Mouse (Mus musculus) embryonic facial prominence, embryonic 15.5 days (tissue): ENCODE measurements around the gene Prkar1b. TPM values are rescaled to one million over a fixed set of nuclear protein-coding genes. Genes with fewer than 3 reads are reported as not detected.
A peak's percentile ranks its signal among the peaks of the same experiment; 100 is the strongest.

ENCODE experiments used
- ATAC-seq: fragments of 200-750 bp; cut with Nextera tagmentation; 2 replicates; pipeline ENCODE4 v1.8.0; 2017; ENCODE audit warnings: low read depth, moderate TSS enrichment; ENCODE audit not compliant: insufficient number of reproducible peaks, low FRiP score, low TSS enrichment
- H3K27ac ChIP-seq: fragments of 300-500 bp; sonication (generic); replicated peaks from 2 replicates; pipeline ENCODE4 v1.5.1; 2015; ENCODE audit warnings: mild to moderate bottlenecking, inconsistent platforms
- H3K27me3 ChIP-seq: fragments of 300-500 bp; sonication (generic); 2 replicates; pipeline ENCODE4 v1.6.1; 2015; ENCODE audit warnings: inconsistent platforms
- H3K36me3 ChIP-seq: fragments of 300-500 bp; sonication (generic); 2 replicates; pipeline ENCODE4 v1.6.1; 2015; ENCODE audit warnings: mild to moderate bottlenecking, inconsistent platforms
- H3K4me1 ChIP-seq: fragments of 300-500 bp; sonication (generic); 2 replicates; pipeline ENCODE4 v1.6.1; 2015; ENCODE audit warnings: inconsistent platforms
- H3K4me2 ChIP-seq: fragments of 300-500 bp; sonication (generic); replicated peaks from 2 replicates; pipeline ENCODE4 v1.6.1; 2015; ENCODE audit warnings: mild to moderate bottlenecking, inconsistent platforms
- H3K4me3 ChIP-seq: fragments of 300-500 bp; sonication (generic); replicated peaks from 2 replicates; pipeline ENCODE4 v1.5.1; 2015; ENCODE audit warnings: mild to moderate bottlenecking, inconsistent platforms
- H3K9ac ChIP-seq: fragments of 300-500 bp; sonication (generic); 2 replicates; pipeline ENCODE4 v1.6.1; 2015; ENCODE audit warnings: inconsistent platforms
- H3K9me3 ChIP-seq: fragments of 300-500 bp; sonication (generic); replicated peaks from 2 replicates; pipeline ENCODE4 v1.6.1; 2016; ENCODE audit warnings: inconsistent platforms
- WGBS: fragments of 180-500 bp; shearing (Covaris S2); methylation state at CpG from one replicate; pipeline ENCODE4 v1.1.7; 2015; 5-methylcytosine and 5-hydroxymethylcytosine counted together
- polyA plus RNA-seq: library from polyadenylated mRNA; unstranded; fragments of >200 nt; fragmentation: Nextera tagmentation; extraction: Ambion mirVana; gene quantifications from 2 replicates; pipeline ENCODE4 v1.2.1, GENCODE M21; 2015

The Prkar1b gene
- polyA plus RNA-seq, 1 experiment from 2014 or later: 28.4 TPM

DNA sequence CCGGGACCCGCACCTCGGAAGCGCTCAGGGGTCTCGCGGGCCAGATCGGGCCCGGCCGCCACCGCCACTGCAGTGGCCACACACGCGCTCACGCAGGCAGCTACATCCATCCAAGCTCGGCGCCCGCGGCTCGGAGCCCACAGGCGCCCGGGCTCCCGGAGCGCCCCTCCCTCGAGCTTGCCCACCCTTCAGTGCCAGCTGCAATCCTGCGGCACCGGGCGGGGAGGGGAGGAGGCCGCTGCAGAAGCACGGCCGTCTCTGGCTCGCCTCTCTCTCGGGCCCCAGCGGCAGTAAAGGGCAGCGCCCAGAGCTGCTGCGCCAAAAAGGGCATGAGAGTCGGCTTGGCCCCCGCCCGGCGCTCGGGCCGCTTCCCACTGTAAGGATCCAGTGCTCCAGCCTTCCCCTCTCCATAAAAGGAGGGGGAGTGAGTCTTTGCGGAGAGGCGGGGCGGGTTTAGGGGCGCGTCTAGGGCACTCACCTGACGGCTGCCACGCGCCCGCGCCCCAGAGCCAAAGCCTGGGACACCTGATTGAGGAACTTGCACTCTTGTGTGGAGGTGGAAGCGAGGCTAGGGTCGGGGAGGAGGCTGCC is 154.0 kb downstream of the Prkar1b start:
- Histone ChIP-seq H3K27me3 (peaks cover 69% of the 10 kb centered on the region), H3K4me2 (peak overlapping the region; percentile 93), H3K9ac (peak overlapping the region; percentile 72), H3K27ac (peak overlapping the region; percentile 94), H3K4me3 (peak overlapping the region; percentile 85), H3K36me3 (no peaks in the 10 kb centered on the region), H3K4me1 (peaks cover 73% of the 10 kb centered on the region), H3K9me3 (no peaks in the 10 kb centered on the region)
- under 1% methylated on average over 44 of the region's 52 CpGs for WGBS
- ATAC-seq: peak; percentile 55

DNA sequence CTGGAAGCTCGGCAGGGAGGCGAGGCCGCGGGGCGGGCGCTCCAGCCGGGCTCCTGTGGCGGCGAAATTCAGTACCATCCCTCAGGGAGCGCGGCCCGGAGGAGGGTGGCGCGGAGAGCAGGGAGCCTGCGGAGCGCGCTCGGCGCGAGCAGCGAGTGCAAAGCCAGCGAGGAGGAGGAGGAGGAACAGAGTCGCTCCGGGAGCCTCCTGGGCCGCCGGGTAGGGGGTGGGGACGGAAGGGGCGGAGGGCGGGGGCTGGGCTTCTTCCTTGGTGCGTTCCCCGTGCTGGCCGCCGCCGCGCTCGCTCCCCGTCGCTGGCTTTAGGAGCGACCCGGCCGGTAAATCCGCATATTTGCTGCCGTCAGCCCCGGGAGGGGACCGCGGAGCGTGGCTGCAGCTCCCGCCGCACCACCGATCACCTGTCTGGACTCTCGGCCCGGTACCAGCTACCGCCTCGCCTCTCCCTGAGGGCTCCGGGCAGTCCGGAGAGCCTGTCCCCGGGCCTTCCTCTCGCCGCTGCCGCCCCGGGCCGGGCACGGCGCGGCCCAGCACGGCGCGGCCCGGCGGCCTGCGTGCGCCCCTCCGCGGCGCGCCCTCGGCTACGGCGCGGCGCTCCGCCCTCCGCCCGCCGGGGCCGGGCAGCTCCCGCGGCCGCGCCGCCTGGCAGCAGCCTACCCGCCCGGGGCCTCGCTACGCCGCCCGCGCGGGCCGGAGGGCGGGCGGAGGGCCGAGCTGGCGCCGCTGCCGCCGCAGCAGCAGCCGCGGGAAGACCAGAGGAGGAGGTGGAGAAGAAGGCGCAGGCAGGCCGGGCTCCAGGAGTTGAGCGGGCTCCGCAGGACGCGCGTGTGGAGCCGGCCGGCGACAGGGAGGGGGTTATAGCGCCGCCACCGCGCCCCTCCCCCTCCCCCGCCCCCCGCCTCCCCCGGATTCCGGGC is 154.7 kb downstream of the Prkar1b start:
- peaks cover 74% of the 10 kb centered on the region for H3K4me1 ChIP-seq
- under 1% methylated on average over 103 of the region's 127 CpGs for WGBS
- H3K27ac ChIP-seq: peak overlapping the region; percentile 94
- H3K4me3 ChIP-seq: peak overlapping the region; percentile 85
- H3K27me3 ChIP-seq: peaks cover 67% of the 10 kb centered on the region
- no peaks in the 10 kb centered on the region for H3K36me3 ChIP-seq
- peak overlapping the region; percentile 72 for H3K9ac ChIP-seq
- peak overlapping the region; percentile 93 for H3K4me2 ChIP-seq
- H3K9me3 ChIP-seq: no peaks in the 10 kb centered on the region
- ATAC-seq: peak; percentile 66

DNA sequence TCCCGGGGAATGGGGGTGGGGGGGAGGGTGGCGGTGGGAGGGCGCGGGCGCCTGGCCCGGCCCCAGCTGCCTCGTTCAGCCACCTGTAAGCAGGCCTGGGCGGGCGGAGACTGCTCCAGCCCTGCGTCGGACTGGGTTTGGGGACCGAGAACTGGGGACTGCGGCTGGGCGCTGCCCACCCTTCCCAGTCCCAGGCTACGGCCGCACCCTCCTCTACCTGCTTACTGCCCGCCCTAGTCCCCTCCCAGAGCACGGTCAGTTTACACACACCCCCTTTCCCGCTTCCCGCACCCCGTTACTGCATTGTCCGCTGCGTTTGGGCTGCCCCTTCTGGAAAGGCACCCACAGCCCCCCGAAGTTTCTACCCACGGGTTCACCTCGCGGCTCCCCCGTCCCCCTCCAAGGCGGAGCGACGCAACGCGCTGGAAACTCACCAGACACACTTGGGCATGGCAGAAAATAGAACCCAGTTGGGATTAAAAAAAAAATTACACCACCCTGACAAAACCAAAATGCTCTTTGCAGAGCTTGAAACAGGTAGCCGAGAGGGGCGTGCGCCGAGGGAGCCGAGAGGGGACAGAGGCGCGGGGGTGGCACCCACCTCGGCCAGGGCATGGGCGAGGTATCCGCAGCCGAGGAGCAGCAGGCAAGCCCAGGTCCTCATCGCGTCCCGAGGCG is 155.6 kb downstream of the Prkar1b start:
- Histone ChIP-seq H3K9ac (peak overlapping the region; percentile 72), H3K36me3 (no peaks in the 10 kb centered on the region), H3K4me1 (peaks cover 75% of the 10 kb centered on the region), H3K27me3 (peaks cover 59% of the 10 kb centered on the region), H3K4me3 (peak overlapping the region; percentile 85), H3K4me2 (peak overlapping the region; percentile 93), H3K9me3 (no peaks in the 10 kb centered on the region), H3K27ac (peak overlapping the region; percentile 94)
- under 1% methylated on average over 48 of the region's 48 CpGs for WGBS
- no peak for ATAC-seq

DNA sequence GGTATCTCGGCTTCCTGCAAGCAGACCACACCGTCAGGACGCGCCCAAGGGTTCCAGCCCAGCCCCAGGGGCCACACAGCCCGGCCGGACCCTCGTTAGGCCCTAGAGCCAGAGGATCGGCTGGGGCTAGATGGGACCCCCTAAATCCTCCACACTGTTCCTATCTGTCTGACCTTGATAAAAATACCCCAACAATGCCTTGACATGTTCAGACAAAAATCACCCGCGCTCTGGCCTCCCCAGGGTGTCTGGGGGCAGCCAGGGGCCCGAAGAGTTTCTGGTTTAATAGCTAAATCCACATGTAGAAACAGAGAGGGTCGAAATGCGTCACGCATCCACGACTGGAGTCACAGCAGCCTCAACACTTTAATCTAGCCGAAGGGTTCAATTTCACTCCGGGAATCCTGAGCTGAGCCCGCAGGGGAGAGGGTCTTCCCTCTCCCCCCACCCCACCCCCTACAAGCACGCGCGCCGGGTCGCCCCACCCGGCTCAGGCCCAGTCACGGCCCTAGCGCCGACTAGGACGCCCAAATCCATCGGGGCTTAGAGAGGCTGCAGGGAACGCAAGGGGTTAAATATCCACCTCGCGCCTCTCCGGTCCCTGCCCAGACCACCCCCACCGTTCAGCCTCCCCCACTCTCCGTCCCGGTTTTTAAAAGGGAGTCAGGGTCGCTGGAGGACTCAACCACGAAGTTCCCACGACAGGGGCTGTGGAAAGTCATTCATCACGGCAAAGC is 156.3 kb downstream of the Prkar1b start:
- Histone ChIP-seq H3K9me3 (no peaks in the 10 kb centered on the region), H3K4me1 (peaks cover 77% of the 10 kb centered on the region), H3K4me3 (peak overlapping the region; percentile 85), H3K9ac (peak overlapping the region; percentile 72), H3K4me2 (peak overlapping the region; percentile 93), H3K27ac (peak overlapping the region; percentile 94; the same call in 1 of the 2 replicates), H3K27me3 (peaks cover 52% of the 10 kb centered on the region), H3K36me3 (no peaks in the 10 kb centered on the region)
- ATAC-seq: no peak
- WGBS: under 1% methylated on average over 40 of the region's 40 CpGs

DNA sequence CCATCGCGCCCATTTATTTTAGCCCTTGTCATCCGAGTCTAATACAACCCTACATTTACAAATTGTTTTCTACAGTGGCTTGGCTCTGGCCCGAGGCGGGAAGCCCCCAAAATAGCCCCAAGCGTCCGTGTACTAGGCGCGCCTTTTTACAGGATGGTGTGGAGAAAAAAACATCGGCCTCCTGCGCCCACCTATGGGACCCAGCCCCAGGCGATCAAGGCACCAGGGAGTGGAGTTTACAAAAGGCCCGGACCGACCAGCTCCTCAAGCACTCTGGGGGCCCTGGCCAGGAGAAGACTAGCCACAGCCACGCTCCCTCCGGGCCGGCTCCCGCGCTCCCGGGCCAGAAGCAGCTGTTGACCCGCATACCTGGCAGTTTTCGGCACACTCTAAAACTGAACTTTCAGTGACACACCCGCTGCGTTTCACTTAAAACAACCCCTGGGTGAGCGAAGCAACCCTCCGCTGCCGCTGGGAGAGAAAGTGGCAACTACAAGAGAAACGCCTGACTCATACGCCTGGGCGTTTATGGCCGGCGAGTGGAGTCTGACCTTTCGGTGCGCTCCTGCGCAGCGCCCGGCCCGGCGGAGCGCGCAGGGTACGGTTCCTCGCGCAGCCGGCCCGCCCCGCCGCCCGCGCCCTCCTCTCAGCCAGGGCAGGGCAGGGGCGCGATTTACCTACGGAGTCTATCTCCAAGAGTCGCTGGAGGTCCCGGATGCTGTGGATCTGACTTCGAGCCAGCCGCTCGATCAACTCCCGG is 157.0 kb downstream of the Prkar1b start:
- H3K4me1 ChIP-seq: peaks cover 77% of the 10 kb centered on the region
- 3% methylated on average over 59 of the region's 59 CpGs for WGBS
- H3K4me2 ChIP-seq: peak overlapping the region; percentile 93
- peak overlapping the region; percentile 72 for H3K9ac ChIP-seq
- no peaks in the 10 kb centered on the region for H3K9me3 ChIP-seq
- ATAC-seq: no peak
- H3K27ac ChIP-seq: peak overlapping the region; percentile 13; the same call in 1 of the 2 replicates
- H3K27me3 ChIP-seq: peaks cover 44% of the 10 kb centered on the region
- peak overlapping the region; percentile 85 for H3K4me3 ChIP-seq
- no peaks in the 10 kb centered on the region for H3K36me3 ChIP-seq

DNA sequence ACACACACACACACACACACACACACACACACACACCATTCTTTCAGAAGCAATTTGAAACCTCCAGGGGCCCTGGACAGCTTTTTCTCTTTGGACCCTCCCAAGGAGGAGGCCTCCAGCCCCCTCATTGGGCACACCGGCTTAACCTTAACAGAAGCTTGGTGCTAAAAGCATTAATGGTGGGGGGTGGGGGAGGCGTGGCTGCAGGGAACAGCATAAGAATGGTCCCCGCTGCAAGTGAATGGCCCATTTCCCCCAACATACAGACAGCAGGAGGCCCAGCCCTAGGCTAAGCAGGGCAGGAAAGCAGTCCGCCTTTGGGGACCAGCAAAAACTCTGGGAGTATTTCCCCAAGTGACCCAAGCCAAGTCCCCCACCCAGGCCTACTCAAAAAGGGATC is 158.1 kb downstream of the Prkar1b start:
- no peaks in the 10 kb centered on the region for H3K9me3 ChIP-seq
- WGBS: 42% methylated on average over 4 of the region's 4 CpGs
- ATAC-seq: no peak
- H3K4me2 ChIP-seq: peak overlapping the region; percentile 93
- H3K9ac ChIP-seq: no peak overlapping the region
- peaks cover 8% of the 10 kb centered on the region; the same call in 1 of the 2 replicates for H3K36me3 ChIP-seq
- H3K27me3 ChIP-seq: peaks cover 35% of the 10 kb centered on the region
- H3K27ac ChIP-seq: 0 out of 2 replicates have a peak overlapping the region, but pooled peaks have one; percentile 9
- peaks cover 74% of the 10 kb centered on the region for H3K4me1 ChIP-seq
- peak overlapping the region; percentile 85; the same call in 1 of the 2 replicates for H3K4me3 ChIP-seq

DNA sequence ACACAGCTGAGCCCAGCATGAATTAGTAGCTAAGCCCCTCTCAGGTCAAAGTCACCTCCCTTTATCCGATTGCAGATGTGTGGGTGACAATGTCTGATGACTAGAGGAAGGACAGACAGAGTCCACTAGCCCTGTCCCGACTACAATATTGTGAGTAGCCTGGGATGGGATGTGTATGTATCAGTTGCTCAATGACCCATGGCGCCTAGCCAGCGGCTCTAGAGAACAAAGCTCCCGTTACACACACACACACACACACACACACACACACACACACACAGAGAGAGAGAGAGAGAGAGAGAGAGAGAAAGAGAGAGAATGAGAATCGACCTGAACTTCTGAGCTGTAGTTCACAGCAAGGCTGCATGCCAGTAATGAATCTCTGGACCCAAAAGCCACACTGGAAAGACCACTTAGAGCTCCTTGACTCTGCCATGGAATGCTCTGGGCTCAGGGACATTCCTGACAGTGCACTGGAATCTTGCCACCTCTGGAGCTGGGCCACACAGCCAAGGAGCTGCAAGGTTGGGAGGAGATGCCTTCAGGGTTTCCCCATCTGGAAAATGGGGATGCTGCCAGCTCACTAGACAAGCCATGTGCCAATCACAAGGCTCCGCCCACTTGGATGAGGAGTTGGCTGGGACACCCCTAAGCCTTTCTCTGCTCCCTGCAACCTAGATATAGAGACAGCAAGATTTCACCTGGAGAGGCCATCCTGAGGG is 159.0 kb downstream of the Prkar1b start:
- WGBS: 58% methylated on average over 7 of the region's 7 CpGs
- H3K4me3 ChIP-seq: no peak overlapping the region
- H3K4me2 ChIP-seq: no peak overlapping the region
- H3K27ac ChIP-seq: no peak overlapping the region
- H3K9me3 ChIP-seq: no peaks in the 10 kb centered on the region
- H3K36me3 ChIP-seq: peaks cover 17% of the 10 kb centered on the region
- no peak for ATAC-seq
- no peak overlapping the region for H3K9ac ChIP-seq
- H3K4me1 ChIP-seq: peaks cover 65% of the 10 kb centered on the region
- peaks cover 26% of the 10 kb centered on the region for H3K27me3 ChIP-seq

DNA sequence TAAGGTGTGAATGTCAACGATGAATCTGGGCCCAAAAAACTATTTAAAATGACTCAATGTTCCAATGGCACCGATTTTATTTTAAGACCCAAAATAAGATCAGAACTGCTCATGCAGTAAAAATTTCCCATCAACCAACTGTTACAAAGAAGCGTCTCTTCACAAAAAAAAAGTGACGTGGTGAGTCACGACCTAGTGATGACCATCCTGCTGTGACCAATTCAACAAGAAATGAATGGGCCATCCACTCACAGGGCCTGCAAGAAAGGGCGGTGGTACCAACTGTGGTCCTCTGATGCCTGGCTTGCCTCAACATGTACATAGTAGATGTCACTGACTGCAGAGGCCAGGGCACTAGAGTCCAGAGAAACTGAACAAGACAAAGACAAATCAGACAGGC is 160.2 kb downstream of the Prkar1b start:
- Histone ChIP-seq H3K27ac (no peak overlapping the region), H3K9ac (no peak overlapping the region), H3K4me3 (no peak overlapping the region), H3K4me1 (peaks cover 61% of the 10 kb centered on the region), H3K36me3 (peaks cover 29% of the 10 kb centered on the region), H3K27me3 (peaks cover 25% of the 10 kb centered on the region), H3K9me3 (no peaks in the 10 kb centered on the region), H3K4me2 (no peak overlapping the region)
- no peak for ATAC-seq
- 72% methylated on average over 6 of the region's 6 CpGs for WGBS

DNA sequence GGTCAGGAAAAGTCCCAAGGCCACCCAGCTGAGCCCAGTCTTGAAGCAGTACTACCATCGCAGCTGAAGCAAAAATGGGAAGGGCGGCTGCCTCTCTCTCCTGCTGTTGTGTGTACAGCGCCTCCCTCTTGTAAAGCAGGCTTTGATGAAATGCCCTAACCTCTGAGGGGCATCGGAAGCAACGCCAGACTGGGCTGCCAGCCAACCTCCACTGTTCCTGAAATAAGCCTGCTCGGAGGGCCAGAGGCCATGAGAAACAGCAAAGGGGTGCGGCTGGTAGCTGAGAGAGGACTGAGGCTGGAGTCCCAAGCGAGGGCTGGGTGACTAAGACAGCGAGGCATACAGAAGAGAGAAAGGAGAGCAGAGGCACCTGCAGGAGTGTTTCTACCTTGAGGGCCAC is 161.0 kb downstream of the Prkar1b start:
- WGBS: 38% methylated on average over 9 of the region's 9 CpGs
- Histone ChIP-seq H3K9me3 (no peaks in the 10 kb centered on the region), H3K4me3 (no peak overlapping the region), H3K9ac (no peak overlapping the region), H3K4me2 (0 out of 2 replicates have a peak overlapping the region, but pooled peaks have one; percentile 9), H3K27me3 (peaks cover 24% of the 10 kb centered on the region), H3K27ac (peak overlapping the region; percentile 44; the same call in 1 of the 2 replicates), H3K36me3 (peaks cover 37% of the 10 kb centered on the region), H3K4me1 (peaks cover 53% of the 10 kb centered on the region)
- ATAC-seq: 0 out of 2 replicates have a peak, but pooled peaks have one; percentile 8
